In genomic region chr3:9403255-9404050, GRCm38 (mm10) we compare ENCODE assay signal across 9 mouse cellular contexts.
DNase-seq lines count a peak whose midpoint lies in the region; ATAC-seq and TF ChIP-seq lines count a peak whose summit lies in the region.
"Had no signal": no experiment of that assay in that cellular context is flagged by ENCODE, and none has a peak within 500 bp of the region (broad histone marks: within the 10 kb centered on the region; RNA-seq: fewer than 3 reads in every experiment).

No protein-coding gene starts in this region.

- H3K27ac ChIP-seq in hindbrain, embryonic 12.5 days = no peak overlapping the region
- no peak overlapping the region for H3K27ac ChIP-seq in hindbrain, embryonic 11.5 days (ENCODE audit: low read depth, low read length)
- H3K27ac ChIP-seq in bone marrow, adult 2 months (ENCODE audit: control insufficient read depth, insufficient read depth, low read depth, low read length, poor library complexity) = no peak overlapping the region
- 0 out of 2 replicates have a peak overlapping the region, but pooled peaks have one; percentile 37 for H3K27ac ChIP-seq in hindbrain, embryonic 15.5 days (replicated peaks)

- H3K4me1 ChIP-seq in hindbrain, embryonic 12.5 days = peaks cover 16% of the 10 kb centered on the region; the same call in 1 of the 2 replicates
- no peaks in the 10 kb centered on the region for H3K4me1 ChIP-seq in hindbrain, embryonic 11.5 days (replicated peaks; ENCODE audit: control insufficient read depth, insufficient read depth, low read length)
- peaks cover 6% of the 10 kb centered on the region; the same call in 1 of the 2 replicates for H3K4me1 ChIP-seq in bone marrow, adult 2 months (ENCODE audit: control insufficient read depth, insufficient read depth, low read length)
- H3K4me1 ChIP-seq in hindbrain, embryonic 15.5 days (replicated peaks) = peaks cover 39% of the 10 kb centered on the region

- no peak for TF ChIP-seq POLR2A in bone marrow, adult 2 months (IDR thresholded peaks at IDR 0.05; ENCODE audit: borderline replicate concordance, control insufficient read depth, low read depth, low read length)

- H3K4me2 ChIP-seq in hindbrain, embryonic 12.5 days (replicated peaks) = no peak overlapping the region
- no peak overlapping the region for H3K4me2 ChIP-seq in hindbrain, embryonic 11.5 days (replicated peaks; ENCODE audit: low read depth, low read length)
- no peak overlapping the region for H3K4me2 ChIP-seq in hindbrain, embryonic 15.5 days

- WGBS in hindbrain, embryonic 12.5 days = 74% methylated on average over 5 of the region's 5 CpGs
- 80% methylated on average over 5 of the region's 5 CpGs for WGBS in hindbrain, embryonic 11.5 days
- WGBS in bone marrow, adult 2 months = 8% methylated on average over 5 of the region's 5 CpGs
- WGBS in hindbrain, embryonic 15.5 days = 55% methylated on average over 5 of the region's 5 CpGs

- H3K9me3 ChIP-seq in hindbrain, embryonic 12.5 days (replicated peaks) = no peaks in the 10 kb centered on the region
- no peaks in the 10 kb centered on the region for H3K9me3 ChIP-seq in hindbrain, embryonic 11.5 days (ENCODE audit: control insufficient read depth, low read length)
- H3K9me3 ChIP-seq in hindbrain, embryonic 15.5 days = no peaks in the 10 kb centered on the region

- no peak overlapping the region for H3K4me3 ChIP-seq in hindbrain, embryonic 12.5 days
- H3K4me3 ChIP-seq in hindbrain, embryonic 11.5 days (ENCODE audit: low read depth, low read length) = no peak overlapping the region
- peak overlapping the region; percentile 38 for H3K4me3 ChIP-seq in bone marrow, adult 2 months (replicated peaks; ENCODE audit: control insufficient read depth, low read depth, low read length)
- no peak overlapping the region for H3K4me3 ChIP-seq in hindbrain, embryonic 15.5 days

- no peak overlapping the region for H3K9ac ChIP-seq in hindbrain, embryonic 12.5 days
- no peak overlapping the region for H3K9ac ChIP-seq in hindbrain, embryonic 11.5 days (ENCODE audit: low read depth, low read length)
- H3K9ac ChIP-seq in hindbrain, embryonic 15.5 days = no peak overlapping the region

- no peak for TF ChIP-seq CTCF in bone marrow, adult 2 months (IDR thresholded peaks at IDR 0.05; ENCODE audit: control insufficient read depth, insufficient read depth, low read length)

- no peaks in the 10 kb centered on the region for H3K27me3 ChIP-seq in hindbrain, embryonic 12.5 days
- H3K27me3 ChIP-seq in hindbrain, embryonic 11.5 days (ENCODE audit: control insufficient read depth, insufficient read depth, low read length) = no peaks in the 10 kb centered on the region
- no peaks in the 10 kb centered on the region for H3K27me3 ChIP-seq in hindbrain, embryonic 15.5 days

- 0 out of 2 replicates have a peak, but pooled peaks have one; percentile 20 for ATAC-seq in hindbrain, embryonic 12.5 days (ENCODE audit: low FRiP score)
- no peak for ATAC-seq in hindbrain, embryonic 11.5 days (ENCODE audit: low FRiP score)
- no peak for ATAC-seq in hindbrain, embryonic 15.5 days (ENCODE audit: low FRiP score, low read depth)
- peak; percentile 73 for ATAC-seq in megakaryocyte-erythroid progenitor cell, adult 5-6 weeks (replicated peaks; ENCODE audit: low FRiP score, low TSS enrichment, poor library complexity, severe bottlenecking)

- no peaks in the 10 kb centered on the region for H3K36me3 ChIP-seq in hindbrain, embryonic 12.5 days
- no peaks in the 10 kb centered on the region for H3K36me3 ChIP-seq in hindbrain, embryonic 11.5 days (ENCODE audit: control insufficient read depth, insufficient read depth, low read length)
- H3K36me3 ChIP-seq in hindbrain, embryonic 15.5 days = no peaks in the 10 kb centered on the region

- no peak for DNase-seq in hindbrain, embryonic 11.5 days (ENCODE audit: low spot score)
- DNase-seq in cerebellum, postnatal 10 days = no peak
- no peak for DNase-seq in kidney, adult 18-20 months
- DNase-seq: adrenal gland, adult 8-10 months; cerebellum, postnatal 36 days had no signal

Comparison
In these comparisons a context has a peak if more than half of its experiments do, and no peak if none do; other contexts are left out.
1. ATAC-seq: peak in hindbrain, embryonic 12.5 days (single experiment) and megakaryocyte-erythroid progenitor cell, adult 5-6 weeks (single experiment); none in hindbrain, embryonic 11.5 days (single experiment) and hindbrain, embryonic 15.5 days (single experiment).